ENCODE assay signal across 15 mouse cellular contexts in the genomic region with DNA sequence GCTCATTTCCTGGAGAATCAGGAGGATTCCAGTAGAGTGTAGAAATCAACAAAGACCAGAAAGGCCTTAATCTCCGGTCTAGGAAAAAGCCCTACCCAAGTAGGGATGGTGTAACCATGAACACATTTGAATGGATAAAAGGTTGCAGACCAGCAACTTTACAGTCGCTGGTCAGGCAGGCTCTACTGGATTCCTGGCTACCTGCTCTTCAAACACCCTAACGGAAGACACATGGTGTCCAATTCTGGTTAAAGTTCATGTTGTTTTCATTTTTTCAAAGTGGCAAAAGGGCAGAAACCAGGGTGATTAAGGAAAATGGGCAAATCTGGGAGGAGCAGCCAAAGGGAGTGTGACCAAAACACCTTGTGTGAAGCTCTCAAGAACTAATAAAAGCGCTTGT. TPM values are rescaled to one million over a fixed set of nuclear protein-coding genes. Genes with fewer than 3 reads are reported as not detected.
DNase-seq lines count a peak whose midpoint lies in the region; ATAC-seq and TF ChIP-seq lines count a peak whose summit lies in the region.
"Had no signal": no experiment of that assay in that cellular context is flagged by ENCODE, and none has a peak within 500 bp of the region (broad histone marks: within the 10 kb centered on the region; RNA-seq: fewer than 3 reads in every experiment).

No protein-coding gene starts in this region.

- peak; percentile 16 to 45 for DNase-seq in kidney, adult 8-10 months
- DNase-seq in kidney, postnatal 14 days: no peak
- DNase-seq in liver, postnatal 0 days: no peak
- DNase-seq in urinary bladder, postnatal 14 days (ENCODE audit: low spot score): peak; percentile 66
- no peak for DNase-seq in urinary bladder, postnatal 4 days (ENCODE audit: low spot score in 2 of 2)
- DNase-seq in urinary bladder, postnatal 36 days (ENCODE audit: low spot score in 2 of 2): peak; percentile 35 to 47
- DNase-seq: adrenal gland, postnatal 14 days; gastrocnemius, postnatal 36 days had no signal

- 79% methylated on average over 4 of the region's 4 CpGs for WGBS in liver, postnatal 0 days (ENCODE audit: insufficient replicate concordance)
- WGBS in liver, embryonic 12.5 days (ENCODE audit: insufficient replicate concordance): 72% methylated on average over 4 of the region's 4 CpGs

- H3K9me3 ChIP-seq in liver, postnatal 0 days (ENCODE audit: low read length): no peaks in the 10 kb centered on the region
- no peaks in the 10 kb centered on the region for H3K9me3 ChIP-seq in liver, embryonic 12.5 days (replicated peaks)
- H3K9me3 ChIP-seq: embryonic facial prominence, embryonic 12.5 days; forebrain, embryonic 15.5 days; heart, embryonic 13.5 days had no signal

- H3K4me3 ChIP-seq in liver, postnatal 0 days (ENCODE audit: low read depth, low read length): no peak overlapping the region
- no peak overlapping the region for H3K4me3 ChIP-seq in liver, embryonic 12.5 days
- H3K4me3 ChIP-seq: embryonic facial prominence, embryonic 12.5 days; forebrain, embryonic 15.5 days; heart, embryonic 13.5 days had no signal

- no peak overlapping the region for H3K9ac ChIP-seq in liver, postnatal 0 days (replicated peaks)
- no peak overlapping the region for H3K9ac ChIP-seq in liver, embryonic 12.5 days
- H3K9ac ChIP-seq: embryonic facial prominence, embryonic 12.5 days; forebrain, embryonic 15.5 days; heart, embryonic 13.5 days had no signal

- no peak for TF ChIP-seq EP300 in liver, postnatal 0 days (IDR thresholded peaks at IDR 0.05; ENCODE audit: low read depth)

- peak overlapping the region; percentile 44 for H3K27ac ChIP-seq in liver, postnatal 0 days (ENCODE audit: low read depth)
- H3K27ac ChIP-seq in liver, embryonic 12.5 days: no peak overlapping the region
- H3K27ac ChIP-seq: embryonic facial prominence, embryonic 12.5 days; forebrain, embryonic 15.5 days; heart, embryonic 13.5 days had no signal

- no peaks in the 10 kb centered on the region for H3K36me3 ChIP-seq in liver, postnatal 0 days (replicated peaks; ENCODE audit: insufficient read depth, low read length)
- no peaks in the 10 kb centered on the region for H3K36me3 ChIP-seq in liver, embryonic 12.5 days
- H3K36me3 ChIP-seq: embryonic facial prominence, embryonic 12.5 days; forebrain, embryonic 15.5 days; heart, embryonic 13.5 days had no signal

- no peak overlapping the region for H3K4me2 ChIP-seq in liver, postnatal 0 days (ENCODE audit: low read depth, low read length)
- H3K4me2 ChIP-seq in liver, embryonic 12.5 days: no peak overlapping the region
- H3K4me2 ChIP-seq: embryonic facial prominence, embryonic 12.5 days; forebrain, embryonic 15.5 days; heart, embryonic 13.5 days had no signal

- H3K27me3 ChIP-seq in liver, postnatal 0 days (ENCODE audit: insufficient read depth, low read length): no peaks in the 10 kb centered on the region
- no peaks in the 10 kb centered on the region for H3K27me3 ChIP-seq in liver, embryonic 12.5 days (replicated peaks)
- H3K27me3 ChIP-seq: CH12.LX; embryonic facial prominence, embryonic 12.5 days; forebrain, embryonic 15.5 days; heart, embryonic 13.5 days; Patski had no signal

- peaks cover 11% of the 10 kb centered on the region; the same call in 1 of the 2 replicates for H3K4me1 ChIP-seq in liver, postnatal 0 days (ENCODE audit: insufficient read depth)
- peaks cover 30% of the 10 kb centered on the region for H3K4me1 ChIP-seq in liver, embryonic 12.5 days
- H3K4me1 ChIP-seq: embryonic facial prominence, embryonic 12.5 days; forebrain, embryonic 15.5 days; heart, embryonic 13.5 days had no signal

- no peak for TF ChIP-seq CTCF in liver, postnatal 0 days (IDR thresholded peaks at IDR 0.05; ENCODE audit: low read depth)

- peak; percentile 28; the same call in 1 of the 2 replicates for ATAC-seq in liver, postnatal 0 days
- ATAC-seq in liver, embryonic 12.5 days: no peak
- ATAC-seq: activated CD4-positive, CD25-positive, alpha-beta regulatory T cell, adult 4 months; forebrain, embryonic 15.5 days; Patski had no signal

RNA-seq across cellular contexts. Expression of a gene that starts 5.9 kb away (rescaled TPM):
- polyA plus RNA-seq in liver, postnatal 0 days (2015; fragmentation: Nextera tagmentation; extraction: Ambion mirVana): 21.9 and 24.1 TPM in 2 replicates
- polyA plus RNA-seq in liver, embryonic 12.5 days (2016; fragmentation: Nextera tagmentation; extraction: Ambion mirVana): 29.8 and 32.2 TPM in 2 replicates

RNA-seq across cellular contexts. Expression of a gene that starts 14.6 kb away (rescaled TPM):
- 20.1 and 21.3 TPM in 2 replicates for polyA plus RNA-seq in liver, postnatal 0 days (2015; fragmentation: Nextera tagmentation; extraction: Ambion mirVana)
- polyA plus RNA-seq in liver, embryonic 12.5 days (2016; fragmentation: Nextera tagmentation; extraction: Ambion mirVana): 18.1 and 20.0 TPM in 2 replicates

Comparison
In these comparisons a context has a peak if more than half of its experiments do, and no peak if none do; other contexts are left out.
1. DNase-seq: peak in kidney, adult 8-10 months (2 of 2), urinary bladder, postnatal 14 days (single experiment) and urinary bladder, postnatal 36 days (2 of 2); none in kidney, postnatal 14 days (single experiment), liver, postnatal 0 days (single experiment) and urinary bladder, postnatal 4 days (0 of 2).